Mouse (Mus musculus): Measurements from ENCODE around the gene Atf7.

DNA sequence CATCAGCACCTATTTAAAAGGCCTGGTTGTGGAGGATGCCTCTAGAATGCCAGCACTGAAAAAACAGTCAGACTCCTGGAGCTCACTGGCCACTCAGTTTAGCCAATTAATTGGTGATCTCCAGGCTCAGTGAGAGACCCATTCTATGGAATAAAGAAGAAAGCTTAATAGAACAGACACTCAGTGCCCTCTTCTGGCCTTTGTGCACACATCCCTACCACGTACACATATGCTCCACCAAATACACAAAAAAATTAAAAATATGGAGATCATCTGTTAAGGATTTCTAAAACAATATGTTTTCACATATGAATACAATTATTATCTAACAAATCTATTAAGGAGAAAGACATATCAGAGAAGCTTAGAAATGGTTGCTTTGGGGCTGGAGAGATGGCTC is 4.5 kb downstream of the Atf7 start:
- TF ChIP-seq CTCF (IDR thresholded peaks at IDR 0.05; ENCODE audit: low read depth) (peak; percentile 35), EP300 (optimal IDR thresholded peaks at IDR 0.05) (no peak)
